Mouse (Mus musculus) stomach, embryonic 16.5 days (tissue): ENCODE measurements around the gene Myo15b. TPM values are rescaled to one million over a fixed set of nuclear protein-coding genes. Genes with fewer than 3 reads are reported as not detected.

Experiments
- ATAC-seq: fragments of 200-750 bp; cut with Nextera tagmentation; 2 replicates; pipeline ENCODE4 v1.8.0; 2017; ENCODE audit warnings: moderate number of reproducible peaks, moderate TSS enrichment; ENCODE audit not compliant: insufficient read depth, low FRiP score
- H3K27ac ChIP-seq: fragments of 300-500 bp; sonication (generic); 2 replicates; pipeline ENCODE4 v1.5.1; 2014; ENCODE audit warnings: low read length
- H3K27me3 ChIP-seq: fragments of 300-500 bp; sonication (generic); 2 replicates; pipeline ENCODE4 v1.6.1; 2014; ENCODE audit warnings: low read length, control low read depth, mixed read lengths; ENCODE audit not compliant: control insufficient read depth, insufficient read depth
- H3K36me3 ChIP-seq: fragments of 300-500 bp; sonication (generic); 2 replicates; pipeline ENCODE4 v1.6.1; 2014; ENCODE audit warnings: low read length; ENCODE audit not compliant: control insufficient read depth, insufficient read depth
- H3K4me1 ChIP-seq: fragments of 300-500 bp; sonication (generic); 2 replicates; pipeline ENCODE4 v1.6.1; 2014; ENCODE audit warnings: low read length, control low read depth, mixed read lengths; ENCODE audit not compliant: control insufficient read depth, insufficient read depth
- H3K4me2 ChIP-seq: fragments of 300-500 bp; sonication (generic); 2 replicates; pipeline ENCODE4 v1.6.1; 2014; ENCODE audit warnings: low read depth, low read length, mixed read lengths
- H3K4me3 ChIP-seq: fragments of 300-500 bp; sonication (generic); replicated peaks from 2 replicates; pipeline ENCODE4 v1.5.1; 2014; ENCODE audit warnings: mild to moderate bottlenecking, low read length
- H3K9ac ChIP-seq: fragments of 300-500 bp; sonication (generic); 2 replicates; pipeline ENCODE4 v1.6.1; 2014; ENCODE audit warnings: low read length
- H3K9me3 ChIP-seq: fragments of 300-500 bp; sonication (generic); replicated peaks from 2 replicates; pipeline ENCODE4 v1.6.1; 2016; ENCODE audit warnings: low read length, control low read depth; ENCODE audit not compliant: control insufficient read depth
- WGBS: fragments of 180-500 bp; shearing (Covaris S2); extraction: QIAGEN DNeasy Blood & Tissue Kit; methylation state at CpG from one replicate; pipeline ENCODE4 v1.1.7; 2014; 5-methylcytosine and 5-hydroxymethylcytosine counted together
- polyA plus RNA-seq: library from polyadenylated mRNA; unstranded; fragments of >200 nt; fragmentation: Nextera tagmentation; extraction: Ambion mirVana; gene quantifications from 2 replicates; pipeline ENCODE4 v1.2.1, GENCODE M21; 2015

Gene Myo15b
- polyA plus RNA-seq, 1 experiment from 2014 or later = 21.1 TPM

GRCm38 (mm10) chr11:115911632-115912376 lies 53.6 kb downstream of the Myo15b start, which contains the start of gene Smim6:
TSS of gene Smim6 (plus strand) at chr11:115912017.
- Histone ChIP-seq H3K36me3 (no peaks in the 10 kb centered on the region), H3K27ac (peak within 1 kb of the TSS; percentile 91), H3K4me3 (peak within 1 kb of the TSS; percentile 41), H3K4me2 (peak within 1 kb of the TSS; percentile 48), H3K4me1 (peaks cover 5% of the 10 kb centered on the region; the same call in 1 of the 2 replicates), H3K9ac (peak within 1 kb of the TSS; percentile 69), H3K27me3 (no peaks in the 10 kb centered on the region), H3K9me3 (no peaks in the 10 kb centered on the region)
- 55% methylated on average over 11 of the region's 11 CpGs for WGBS
- ATAC-seq = peak; percentile 92

- Histone ChIP-seq H3K9ac (no peak overlapping the region), H3K4me2 (no peak overlapping the region), H3K36me3 (no peaks in the 10 kb centered on the region), H3K27me3 (no peaks in the 10 kb centered on the region), H3K9me3 (no peaks in the 10 kb centered on the region), H3K4me1 (no peaks in the 10 kb centered on the region; the same call in 1 of the 2 replicates), H3K27ac (no peak overlapping the region), H3K4me3 (no peak overlapping the region)
- ATAC-seq = no peak
- WGBS = 91% methylated on average over 4 of the region's 4 CpGs
These were observed 58.4 kb downstream of the Myo15b start for GRCm38 (mm10) chr11:115916579-115916978.

GRCm38 (mm10) chr11:115918637-115919036 lies 60.4 kb downstream of the Myo15b start:
- Histone ChIP-seq H3K4me2 (no peak overlapping the region), H3K27ac (no peak overlapping the region), H3K9ac (no peak overlapping the region), H3K4me1 (no peaks in the 10 kb centered on the region), H3K4me3 (no peak overlapping the region), H3K9me3 (no peaks in the 10 kb centered on the region), H3K27me3 (no peaks in the 10 kb centered on the region), H3K36me3 (no peaks in the 10 kb centered on the region)
- no peak for ATAC-seq
- 74% methylated on average over 5 of the region's 5 CpGs for WGBS

GRCm38 (mm10) chr11:115919073-115919472 lies 60.9 kb downstream of the Myo15b start:
- Histone ChIP-seq H3K27ac (no peak overlapping the region), H3K4me1 (no peaks in the 10 kb centered on the region), H3K36me3 (no peaks in the 10 kb centered on the region), H3K4me2 (no peak overlapping the region), H3K4me3 (no peak overlapping the region), H3K9me3 (no peaks in the 10 kb centered on the region), H3K27me3 (no peaks in the 10 kb centered on the region), H3K9ac (no peak overlapping the region)
- WGBS = 76% methylated on average over 5 of the region's 5 CpGs
- no peak for ATAC-seq

- Histone ChIP-seq H3K4me2 (no peak overlapping the region), H3K9me3 (no peaks in the 10 kb centered on the region), H3K4me3 (no peak overlapping the region), H3K27me3 (no peaks in the 10 kb centered on the region), H3K4me1 (no peaks in the 10 kb centered on the region), H3K36me3 (no peaks in the 10 kb centered on the region; the same call in 1 of the 2 replicates), H3K9ac (no peak overlapping the region), H3K27ac (no peak overlapping the region)
- no peak for ATAC-seq
- 47% methylated on average over 6 of the region's 6 CpGs for WGBS
These were observed 62.1 kb downstream of the Myo15b start for GRCm38 (mm10) chr11:115920110-115920818.

- H3K36me3 ChIP-seq = no peaks in the 10 kb centered on the region; the same call in 1 of the 2 replicates
- no peak for ATAC-seq
- H3K27me3 ChIP-seq = no peaks in the 10 kb centered on the region
- H3K9ac ChIP-seq = no peak overlapping the region
- H3K27ac ChIP-seq = no peak overlapping the region
- no peak overlapping the region for H3K4me3 ChIP-seq
- WGBS = 97% methylated on average over 1 of the region's 1 CpGs
- H3K4me2 ChIP-seq = no peak overlapping the region
- H3K4me1 ChIP-seq = no peaks in the 10 kb centered on the region
- H3K9me3 ChIP-seq = no peaks in the 10 kb centered on the region
These were observed 63.8 kb downstream of the Myo15b start for GRCm38 (mm10) chr11:115921986-115922385.

- WGBS = 90% methylated on average over 8 of the region's 8 CpGs
- Histone ChIP-seq H3K4me3 (no peak overlapping the region), H3K36me3 (no peaks in the 10 kb centered on the region; the same call in 1 of the 2 replicates), H3K4me1 (peaks cover 10% of the 10 kb centered on the region), H3K4me2 (no peak overlapping the region), H3K27me3 (no peaks in the 10 kb centered on the region), H3K27ac (no peak overlapping the region), H3K9ac (no peak overlapping the region), H3K9me3 (no peaks in the 10 kb centered on the region)
- ATAC-seq = no peak
These were observed 70.8 kb downstream of the Myo15b start for GRCm38 (mm10) chr11:115929031-115929430.

GRCm38 (mm10) chr11:115929818-115930217 lies 71.6 kb downstream of the Myo15b start:
- no peaks in the 10 kb centered on the region for H3K9me3 ChIP-seq
- H3K4me3 ChIP-seq = no peak overlapping the region
- no peak for ATAC-seq
- H3K4me2 ChIP-seq = no peak overlapping the region
- no peaks in the 10 kb centered on the region; the same call in 1 of the 2 replicates for H3K36me3 ChIP-seq
- no peak overlapping the region for H3K27ac ChIP-seq
- peaks cover 17% of the 10 kb centered on the region for H3K4me1 ChIP-seq
- H3K27me3 ChIP-seq = no peaks in the 10 kb centered on the region
- no peak overlapping the region for H3K9ac ChIP-seq
- WGBS = 68% methylated on average over 3 of the region's 3 CpGs

GRCm38 (mm10) chr11:115931235-115931634 lies 73.0 kb downstream of the Myo15b start:
- Histone ChIP-seq H3K4me2 (no peak overlapping the region), H3K9ac (no peak overlapping the region), H3K4me1 (peaks cover 17% of the 10 kb centered on the region), H3K27ac (no peak overlapping the region), H3K36me3 (no peaks in the 10 kb centered on the region), H3K4me3 (no peak overlapping the region), H3K27me3 (no peaks in the 10 kb centered on the region), H3K9me3 (no peaks in the 10 kb centered on the region)
- ATAC-seq = no peak
- WGBS = 66% methylated on average over 3 of the region's 3 CpGs
